Mouse (Mus musculus): ENCODE data around the gene Cst13.
A peak's percentile ranks its signal among the peaks of the same experiment; 100 is the strongest.

Cst13 gene

GRCm38 (mm10) chr2:148875335-148875811, 55.5 kb downstream of the Cst13 start, which contains the start of gene Cst3:
Gene Cst3, minus strand, starts transcription at chr2:148875692.
- peak; percentile 97 for DNase-seq

- DNase-seq, result peak; percentile 71
These were observed 57.3 kb downstream of the Cst13 start for GRCm38 (mm10) chr2:148877016-148877770.

GRCm38 (mm10) chr2:148878641-148879130, 58.8 kb downstream of the Cst13 start:
- DNase-seq, result no peak

GRCm38 (mm10) chr2:148879199-148879598, 59.3 kb downstream of the Cst13 start:
- DNase-seq, result peak; percentile 65
